Mouse (Mus musculus) macrophage (primary cell): ENCODE measurements around the gene Rpl27a. TPM values are rescaled to one million over a fixed set of nuclear protein-coding genes. Genes with fewer than 3 reads are reported as not detected.

Experiments used
- H3K27ac ChIP-seq: fragments of 350-480 bp; formaldehyde crosslinking; 2 replicates; pipeline ENCODE4 v1.9.0; 2021
- H3K36me3 ChIP-seq: fragments of 350-480 bp; formaldehyde crosslinking; 2 replicates; pipeline ENCODE4 v1.9.0; 2021; ENCODE audit errors: inconsistent target
- H3K4me3 ChIP-seq: fragments of 350-480 bp; formaldehyde crosslinking; 2 replicates; pipeline ENCODE4 v1.9.0; 2021; ENCODE audit errors: inconsistent target
- H3K79me2 ChIP-seq: fragments of 350-480 bp; formaldehyde crosslinking; 2 replicates; pipeline ENCODE4 v1.9.0; 2021; ENCODE audit errors: inconsistent target
- WGBS: methylation state at CpG from one replicate; pipeline ENCODE4 v1.1.7; 2026; ENCODE audit warnings: inconsistent platforms; ENCODE audit not compliant: missing documents; 5-methylcytosine and 5-hydroxymethylcytosine counted together
- polyA plus RNA-seq: library from polyadenylated mRNA; stranded (reverse); fragments of 250-400 nt; gene quantifications from 3 replicates; pipeline ENCODE4 v1.2.4, GENCODE M21; 2018; ENCODE audit warnings: inconsistent platforms

Rpl27a gene
- polyA plus RNA-seq, 1 experiment from 2014 or later = 200 TPM

DNA sequence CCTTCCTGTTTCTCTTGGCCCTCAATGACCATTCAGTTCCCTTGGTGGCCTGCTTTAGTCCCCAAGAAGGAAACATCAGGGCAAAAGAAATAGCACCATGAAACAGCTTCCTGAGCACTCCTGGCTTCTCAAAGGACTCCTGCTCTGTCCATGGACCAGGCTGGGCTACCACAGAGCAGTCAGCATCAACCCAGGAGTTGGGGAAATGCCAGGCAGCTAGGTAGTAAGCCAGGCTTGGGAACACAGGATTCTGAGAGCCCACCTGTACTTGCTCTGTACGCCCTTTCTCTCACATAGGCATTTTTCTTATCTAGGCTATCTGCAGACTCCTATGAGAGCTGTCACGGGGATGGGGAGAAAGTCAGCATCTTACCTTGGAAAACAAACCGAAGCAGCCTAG is 16.0 kb downstream of the Rpl27a start:
- H3K36me3 ChIP-seq = no peaks in the 10 kb centered on the region
- H3K79me2 ChIP-seq = no peaks in the 10 kb centered on the region
- 87% methylated on average over 3 of the region's 3 CpGs for WGBS
- no peak overlapping the region for H3K27ac ChIP-seq
- H3K4me3 ChIP-seq = no peak overlapping the region

DNA sequence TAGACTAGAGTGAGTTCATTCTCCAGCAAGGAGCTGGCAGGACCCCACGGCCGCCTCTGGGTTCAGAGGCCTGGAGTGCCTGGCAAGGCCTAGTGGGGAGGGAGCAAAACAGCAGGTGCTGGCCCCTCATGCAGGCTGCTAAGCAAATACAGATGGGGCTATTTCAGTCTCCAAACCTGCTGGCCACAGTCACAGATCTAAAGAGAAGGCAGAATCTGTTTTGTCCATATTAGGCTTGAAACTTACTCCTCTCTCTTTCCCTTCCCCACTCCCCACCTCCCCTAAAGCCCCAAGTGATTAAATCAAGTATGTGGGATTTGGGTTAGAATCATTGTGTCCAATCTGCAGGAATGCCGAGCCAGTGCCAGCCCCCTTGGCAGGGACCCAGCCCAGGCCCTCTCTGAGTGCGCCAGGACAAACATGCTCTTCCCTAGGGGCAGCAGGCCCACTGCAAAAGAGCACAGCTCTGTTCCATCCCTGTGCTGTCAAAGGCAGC is 17.6 kb downstream of the Rpl27a start:
- Histone ChIP-seq H3K27ac (no peak overlapping the region), H3K36me3 (no peaks in the 10 kb centered on the region), H3K79me2 (no peaks in the 10 kb centered on the region), H3K4me3 (no peak overlapping the region)
- WGBS = 95% methylated on average over 4 of the region's 4 CpGs

DNA sequence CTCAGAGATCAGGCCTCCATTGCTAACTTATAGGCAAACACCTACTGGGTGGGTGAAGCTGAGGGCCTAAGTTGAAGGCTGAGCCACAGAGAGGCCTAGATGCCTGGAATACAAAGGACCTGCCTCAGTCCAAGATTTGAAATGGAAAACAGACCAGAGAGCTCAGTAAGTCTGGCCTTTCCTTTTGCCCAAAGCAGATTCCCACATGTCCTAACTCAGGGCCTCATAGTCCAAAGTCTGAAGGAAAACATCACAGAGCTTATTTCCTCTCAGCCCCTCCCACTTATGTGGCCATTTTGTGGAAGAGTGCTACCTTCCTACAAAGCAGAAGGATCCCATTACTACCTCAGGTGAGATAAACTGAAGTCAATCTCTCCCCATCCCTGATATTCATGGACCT is 22.0 kb downstream of the Rpl27a start:
- no peak overlapping the region for H3K27ac ChIP-seq
- no peaks in the 10 kb centered on the region for H3K36me3 ChIP-seq
- H3K4me3 ChIP-seq = no peak overlapping the region

DNA sequence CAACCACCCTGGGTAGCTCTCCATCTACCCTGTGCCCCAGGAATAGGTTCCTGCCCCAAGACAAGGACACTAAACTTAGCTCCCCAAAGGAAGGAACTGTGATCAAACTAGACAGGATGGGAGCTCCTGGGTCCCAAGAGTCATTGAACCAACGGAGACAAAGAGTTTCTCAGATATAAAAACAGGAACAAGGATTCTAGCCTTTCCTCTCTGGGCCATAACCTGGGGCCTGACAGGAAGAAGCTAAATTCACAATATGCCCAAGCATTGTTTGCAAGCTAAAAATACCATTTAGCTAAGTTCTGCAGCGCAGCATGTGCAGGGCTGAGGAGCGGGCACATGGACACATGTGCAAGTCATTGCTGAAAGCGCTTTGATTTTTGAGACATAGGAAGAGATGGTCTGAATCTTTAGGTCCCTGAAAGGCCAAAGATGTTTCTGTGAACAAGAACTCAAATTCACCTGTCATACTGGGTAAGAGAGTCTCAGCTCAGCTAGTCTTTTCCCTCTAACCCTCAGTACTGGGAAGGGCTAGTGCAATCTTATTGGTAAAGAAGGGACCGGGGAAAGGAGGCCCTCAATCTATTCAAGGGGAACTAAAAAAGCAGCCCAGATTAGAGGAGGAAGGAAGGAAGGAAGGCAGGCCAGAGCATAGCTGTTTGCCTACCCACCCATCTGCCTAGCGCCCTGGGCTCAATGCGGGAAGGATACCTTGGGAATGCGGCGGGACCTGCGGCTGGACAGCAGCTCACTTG is 22.8 kb downstream of the Rpl27a start:
- no peak overlapping the region for H3K4me3 ChIP-seq
- 27% methylated on average over 10 of the region's 10 CpGs for WGBS
- no peaks in the 10 kb centered on the region for H3K79me2 ChIP-seq
- no peaks in the 10 kb centered on the region for H3K36me3 ChIP-seq
- H3K27ac ChIP-seq = peak overlapping the region; percentile 5; the same call in 1 of the 2 replicates

More for the DNA sequence above, 22.0 kb downstream of the Rpl27a start:
- H3K79me2 ChIP-seq = no peaks in the 10 kb centered on the region

DNA sequence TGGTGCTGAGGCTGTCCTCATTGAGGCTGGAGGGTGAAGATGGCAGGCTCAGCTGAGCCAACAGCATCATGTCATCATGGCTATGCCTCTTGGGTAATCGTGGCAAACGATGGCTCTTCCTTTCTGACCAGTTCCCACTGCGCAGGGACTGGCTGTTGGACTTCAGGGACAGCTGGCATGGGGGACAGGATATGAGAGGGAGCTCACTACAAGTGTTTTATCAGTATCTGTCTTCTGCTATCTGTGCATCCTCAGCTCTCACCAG is 23.3 kb downstream of the Rpl27a start:
- Histone ChIP-seq H3K27ac (peak overlapping the region; percentile 5; the same call in 1 of the 2 replicates), H3K79me2 (no peaks in the 10 kb centered on the region), H3K36me3 (no peaks in the 10 kb centered on the region), H3K4me3 (no peak overlapping the region)
- WGBS = 34% methylated on average over 3 of the region's 3 CpGs

DNA sequence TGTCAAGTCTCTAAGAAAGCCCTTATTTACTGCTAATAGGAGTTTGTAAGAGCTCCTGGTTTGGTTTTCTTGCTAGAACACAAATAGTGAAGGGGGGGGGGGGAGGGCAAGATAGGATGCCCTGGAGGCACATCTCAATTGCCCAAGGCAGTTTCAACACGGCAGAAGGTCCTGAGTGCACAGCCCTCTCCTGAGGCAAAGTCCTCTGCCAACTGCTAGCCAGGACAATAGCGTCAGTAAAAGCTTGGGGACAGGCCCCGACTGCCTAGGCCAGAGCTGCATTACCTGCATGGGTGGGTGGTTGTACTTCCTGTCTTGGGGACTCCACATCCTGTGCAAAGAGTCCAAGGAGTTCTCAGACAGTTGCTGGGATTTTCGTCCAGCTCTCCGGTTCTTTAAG is 25.8 kb downstream of the Rpl27a start:
- H3K36me3 ChIP-seq = no peaks in the 10 kb centered on the region
- no peaks in the 10 kb centered on the region for H3K79me2 ChIP-seq
- no peak overlapping the region for H3K4me3 ChIP-seq
- no peak overlapping the region for H3K27ac ChIP-seq
- 100% methylated on average over 4 of the region's 5 CpGs for WGBS

DNA sequence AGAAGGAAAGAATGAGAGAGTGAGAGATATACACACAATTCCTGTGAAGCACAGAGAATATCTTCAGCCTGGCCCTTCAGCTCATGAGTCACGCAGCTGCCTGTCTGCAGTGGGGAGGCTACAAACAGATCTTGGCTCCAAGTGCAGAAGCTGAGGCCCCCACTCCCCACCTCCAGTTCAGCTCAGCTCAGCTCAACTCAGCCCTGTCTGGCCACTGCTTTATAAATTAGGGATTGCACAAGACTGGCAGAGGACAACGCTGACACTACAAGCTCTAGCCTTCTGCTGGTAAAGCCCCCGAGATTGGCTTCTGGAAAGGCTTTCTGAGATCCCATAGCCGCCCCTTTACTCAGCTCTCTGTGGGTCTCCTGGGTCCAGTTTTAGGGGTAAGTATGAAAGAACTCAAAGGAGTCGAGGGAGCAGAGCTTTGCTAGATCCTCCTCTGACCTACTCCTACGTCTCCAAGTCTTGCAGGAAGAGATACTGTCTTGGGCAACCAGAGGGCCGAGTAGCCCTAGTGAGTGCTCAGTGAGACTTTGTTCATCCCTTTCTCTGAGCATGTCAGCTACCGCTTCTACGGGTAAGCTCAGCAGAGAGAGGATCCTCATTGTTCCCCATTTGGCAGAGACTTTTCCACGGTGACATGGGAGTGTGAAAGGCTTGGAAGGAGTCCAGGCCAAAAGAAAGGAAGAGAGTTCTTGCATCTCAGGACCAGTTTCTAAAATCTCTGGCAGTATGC is 26.5 kb downstream of the Rpl27a start:
- Histone ChIP-seq H3K27ac (no peak overlapping the region), H3K4me3 (no peak overlapping the region), H3K36me3 (no peaks in the 10 kb centered on the region), H3K79me2 (no peaks in the 10 kb centered on the region)
- 75% methylated on average over 10 of the region's 10 CpGs for WGBS

DNA sequence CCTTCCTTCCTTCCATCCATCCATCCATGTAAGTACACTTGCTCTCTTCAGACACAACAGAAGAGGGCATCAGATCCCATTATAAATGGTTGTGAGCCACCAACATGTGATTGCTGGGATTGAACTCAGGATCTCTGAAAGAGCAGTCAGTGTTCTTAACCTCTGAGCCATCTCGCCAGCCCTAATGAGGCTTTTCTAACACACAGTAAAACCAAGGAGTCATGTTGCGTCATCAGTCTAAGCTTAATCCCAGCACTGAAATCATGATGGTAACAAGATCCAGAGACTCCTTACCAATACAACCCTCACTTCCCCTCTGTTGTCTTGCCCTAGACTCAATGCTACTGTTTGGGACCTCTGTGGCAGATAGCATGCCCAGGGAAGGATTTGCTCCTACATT is 27.2 kb downstream of the Rpl27a start:
- Histone ChIP-seq H3K36me3 (no peaks in the 10 kb centered on the region), H3K27ac (no peak overlapping the region), H3K79me2 (no peaks in the 10 kb centered on the region), H3K4me3 (no peak overlapping the region)
- WGBS = 100% methylated on average over 1 of the region's 2 CpGs

DNA sequence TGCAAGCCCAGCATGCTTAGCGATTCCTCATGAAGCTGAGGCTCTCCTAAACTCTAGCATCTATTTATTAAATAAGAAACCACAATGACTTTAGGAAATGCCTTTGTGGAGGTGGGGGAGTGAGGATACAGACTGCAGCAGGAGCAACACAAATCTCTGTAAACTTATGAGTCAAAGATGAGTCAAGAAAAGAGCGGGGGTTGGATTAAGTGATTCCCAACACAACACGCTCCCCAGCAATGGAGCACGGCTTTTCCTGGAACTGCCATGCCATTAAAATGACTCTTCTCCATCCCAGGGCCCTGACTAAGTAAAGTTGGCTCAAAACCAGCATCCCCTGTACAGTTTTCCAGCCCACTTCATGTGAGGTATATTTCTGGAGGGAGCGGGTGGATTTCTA is 27.8 kb downstream of the Rpl27a start:
- 94% methylated on average over 5 of the region's 5 CpGs for WGBS

DNA sequence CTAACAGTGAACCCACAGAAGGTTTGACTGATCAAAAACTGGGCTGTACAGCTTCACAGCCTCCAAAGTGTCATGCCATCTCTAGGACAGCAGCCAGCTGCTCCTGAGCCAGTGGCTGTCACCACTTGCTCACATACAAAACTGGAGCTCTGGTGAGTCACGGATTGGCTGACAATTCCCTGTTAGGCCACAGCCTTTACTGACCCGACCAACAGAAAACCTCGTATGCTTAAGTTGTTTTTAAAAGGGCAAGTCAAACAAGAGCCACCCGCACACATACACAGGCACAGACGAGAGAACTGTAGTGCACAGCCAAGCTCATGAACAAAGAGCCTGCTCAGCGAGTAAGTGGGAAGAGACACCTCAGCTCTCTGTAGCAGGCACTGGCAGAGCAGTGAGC is 40.6 kb downstream of the Rpl27a start:
- WGBS = 94% methylated on average over 6 of the region's 6 CpGs
- H3K27ac ChIP-seq = no peak overlapping the region
- H3K79me2 ChIP-seq = no peaks in the 10 kb centered on the region

More for the DNA sequence above, 27.8 kb downstream of the Rpl27a start:
- H3K79me2 ChIP-seq = no peaks in the 10 kb centered on the region
- no peak overlapping the region for H3K27ac ChIP-seq
- no peaks in the 10 kb centered on the region for H3K36me3 ChIP-seq
- no peak overlapping the region for H3K4me3 ChIP-seq

DNA sequence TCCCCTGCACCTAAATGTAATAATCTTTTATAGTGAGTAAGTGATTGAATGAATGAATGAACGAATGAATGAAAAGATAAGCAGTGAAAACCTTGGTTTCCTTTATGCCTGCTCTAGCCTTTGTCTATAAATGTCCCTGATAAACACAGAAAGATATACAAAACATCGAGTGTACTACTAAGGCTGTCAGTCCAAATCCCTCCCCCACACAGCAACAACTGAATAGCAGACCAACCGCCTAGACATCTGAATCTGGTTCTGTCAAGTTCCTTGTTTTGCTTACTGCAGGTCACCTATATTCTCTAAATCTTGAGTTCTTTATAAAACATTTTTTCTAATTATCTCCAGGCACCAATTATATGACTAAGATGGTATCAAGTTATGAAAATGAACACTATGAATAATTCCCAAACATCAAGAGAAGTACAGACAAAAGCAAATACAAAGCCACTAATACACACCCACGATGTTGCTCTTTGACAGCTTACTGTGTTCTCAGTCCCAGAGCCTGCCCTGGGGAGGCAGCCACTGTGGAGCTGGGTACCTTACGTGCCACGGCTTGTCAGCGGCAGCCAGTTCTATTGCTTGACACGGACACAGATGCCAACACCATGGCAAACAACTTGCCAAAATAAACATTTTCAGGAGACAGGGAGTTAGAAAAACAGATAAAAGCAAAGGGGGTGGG is 42.7 kb downstream of the Rpl27a start:
- no peak overlapping the region for H3K27ac ChIP-seq
- H3K36me3 ChIP-seq = no peaks in the 10 kb centered on the region
- no peak overlapping the region for H3K4me3 ChIP-seq
- 73% methylated on average over 8 of the region's 8 CpGs for WGBS
- no peaks in the 10 kb centered on the region for H3K79me2 ChIP-seq

More for the DNA sequence above, 40.6 kb downstream of the Rpl27a start:
- H3K36me3 ChIP-seq = no peaks in the 10 kb centered on the region
- H3K4me3 ChIP-seq = no peak overlapping the region

DNA sequence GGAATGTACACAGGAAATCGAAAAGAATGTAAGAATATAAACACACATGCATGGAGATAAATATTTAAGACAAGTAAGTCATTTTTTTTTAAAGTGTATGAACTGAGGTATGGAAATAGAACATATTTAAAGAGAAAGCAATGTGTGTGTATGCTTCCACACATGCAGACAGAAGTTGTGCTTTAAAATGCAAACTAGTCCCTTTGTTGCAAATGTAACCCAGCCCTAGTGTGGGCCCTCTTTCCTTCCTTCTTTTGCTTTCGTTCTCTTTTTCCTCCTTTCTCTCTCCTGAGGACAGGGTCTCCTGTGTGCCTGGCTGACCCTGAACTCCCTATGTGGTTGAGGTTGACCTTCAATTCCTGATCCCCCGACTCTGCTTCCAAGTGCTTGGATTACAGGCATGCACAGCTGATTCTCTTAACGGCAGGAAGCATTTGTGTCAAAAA is 43.2 kb downstream of the Rpl27a start:
- no peaks in the 10 kb centered on the region for H3K36me3 ChIP-seq
- no peak overlapping the region for H3K4me3 ChIP-seq
- H3K27ac ChIP-seq = no peak overlapping the region
- WGBS = 30% methylated on average over 4 of the region's 4 CpGs
- H3K79me2 ChIP-seq = no peaks in the 10 kb centered on the region

DNA sequence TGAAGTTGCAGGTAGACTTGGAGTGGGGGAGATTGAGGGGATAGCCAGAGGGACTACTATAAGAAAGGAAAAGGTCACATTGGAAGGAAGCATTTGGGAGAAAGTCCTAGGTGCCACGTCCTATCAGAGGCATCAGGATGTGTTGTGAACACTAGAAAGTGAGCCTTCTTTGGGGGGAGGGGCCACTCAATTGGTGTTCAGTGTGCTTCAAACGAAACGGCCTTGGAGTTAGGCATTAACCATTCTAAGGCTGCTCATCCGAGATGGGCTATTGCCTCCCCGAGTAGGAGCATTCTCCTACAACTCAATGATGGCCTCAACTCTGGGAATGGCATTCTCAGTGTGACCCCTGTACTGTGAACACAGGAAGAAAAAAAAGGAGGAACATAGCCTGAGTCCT is 43.7 kb downstream of the Rpl27a start:
- 83% methylated on average over 5 of the region's 5 CpGs for WGBS
- Histone ChIP-seq H3K27ac (no peak overlapping the region), H3K36me3 (no peaks in the 10 kb centered on the region), H3K79me2 (no peaks in the 10 kb centered on the region), H3K4me3 (no peak overlapping the region)

DNA sequence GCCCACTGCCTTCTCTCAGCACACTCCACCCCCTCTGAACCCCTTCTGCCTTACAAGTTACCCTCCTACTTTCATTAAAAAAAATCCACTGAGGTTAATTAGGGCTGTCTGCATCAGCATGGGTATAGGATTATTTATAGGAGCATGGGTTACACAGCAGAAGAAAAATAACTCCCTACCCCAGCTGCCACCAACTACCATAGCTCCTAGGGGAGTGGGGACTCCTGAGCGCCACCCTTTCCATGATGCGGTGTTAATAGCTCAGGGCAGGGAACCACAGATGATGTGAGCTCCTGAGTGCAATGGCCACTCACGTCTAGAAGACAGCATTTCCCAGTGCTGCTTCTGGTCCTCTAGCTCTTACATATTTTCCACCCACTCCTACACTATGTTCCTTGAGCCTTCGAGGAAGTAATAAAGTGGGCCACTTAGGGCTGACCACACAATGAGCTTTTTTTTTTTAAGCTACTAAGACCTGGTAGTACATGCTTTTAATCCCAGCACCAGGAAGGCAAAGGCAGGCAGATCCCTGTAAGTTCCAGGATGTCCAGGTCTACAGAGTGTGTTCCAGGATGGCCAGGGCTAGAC is 44.9 kb downstream of the Rpl27a start:
- no peak overlapping the region for H3K27ac ChIP-seq
- 89% methylated on average over 4 of the region's 4 CpGs for WGBS
- H3K36me3 ChIP-seq = no peaks in the 10 kb centered on the region
- no peaks in the 10 kb centered on the region for H3K79me2 ChIP-seq
- no peak overlapping the region for H3K4me3 ChIP-seq

DNA sequence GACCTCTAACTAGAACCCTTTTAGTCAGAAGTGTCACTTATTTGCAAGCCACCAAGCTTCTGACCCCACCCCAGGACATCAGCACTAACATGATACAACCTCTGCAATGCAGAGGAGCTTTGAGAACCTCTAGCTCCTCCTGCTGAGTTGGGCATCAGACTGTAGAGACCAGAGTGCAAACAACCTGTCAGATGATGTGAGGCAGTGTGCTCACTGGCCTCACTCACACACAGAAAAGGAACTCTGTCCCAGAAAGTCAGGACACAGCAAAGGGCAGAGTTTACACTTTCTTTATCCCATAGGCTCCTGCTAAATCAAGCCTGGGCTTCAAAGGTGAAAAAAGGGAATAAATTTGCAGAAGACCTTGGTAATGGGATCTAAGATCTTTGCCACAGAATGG is 47.4 kb downstream of the Rpl27a start:
- no peak overlapping the region for H3K4me3 ChIP-seq
- no peak overlapping the region for H3K27ac ChIP-seq
- no peaks in the 10 kb centered on the region for H3K36me3 ChIP-seq
- no peaks in the 10 kb centered on the region for H3K79me2 ChIP-seq
